Mouse (Mus musculus) bone marrow, adult 2 months (tissue): ENCODE data around the gene Sgms1. TPM values are rescaled to one million over a fixed set of nuclear protein-coding genes. Genes with fewer than 3 reads are reported as not detected.
"Not testable (repeated sequence)": the region's sequence is repeated elsewhere in the genome, so short reads cannot be mapped to it uniquely, and the experiment has no call there.

Experiments
- H3K27ac ChIP-seq: fragments of 200-500 bp; 2 replicates; pipeline ENCODE4 v1.5.1; 2012; ENCODE audit warnings: low read depth, mild to moderate bottlenecking, control low read depth, inconsistent platforms, low read length; ENCODE audit not compliant: control insufficient read depth, poor library complexity, insufficient read depth
- H3K4me1 ChIP-seq: fragments of 200-500 bp; 2 replicates; pipeline ENCODE4 v1.6.1; 2011; ENCODE audit warnings: low read length; ENCODE audit not compliant: control insufficient read depth, insufficient read depth
- H3K4me3 ChIP-seq: fragments of 200-500 bp; replicated peaks from 2 replicates; pipeline ENCODE3; 2011; ENCODE audit warnings: mild to moderate bottlenecking, low read depth, low read length, control low read depth; ENCODE audit not compliant: control insufficient read depth
- CTCF ChIP-seq: fragments of 200-500 bp; IDR thresholded peaks from 2 replicates; pipeline ENCODE4 v1.5.1; 2011; ENCODE audit warnings: low read length, control low read depth; ENCODE audit not compliant: control insufficient read depth, insufficient read depth
- POLR2A ChIP-seq: fragments of 200-500 bp; IDR thresholded peaks from 2 replicates; pipeline ENCODE4 v1.6.1; 2011; ENCODE audit warnings: low read depth, mild to moderate bottlenecking, control low read depth, low read length, borderline replicate concordance; ENCODE audit not compliant: control insufficient read depth
- WGBS: fragments of 180-500 bp; shearing (Covaris S2); methylation state at CpG from one replicate; pipeline ENCODE4 v1.1.7; 2018; 5-methylcytosine and 5-hydroxymethylcytosine counted together
- polyA plus RNA-seq: library from polyadenylated mRNA; stranded (reverse); fragments of >200 nt; gene quantifications from 2 replicates; pipeline ENCODE4 v1.2.4, GENCODE M21; 2011; ENCODE audit warnings: low replicate concordance; ENCODE audit not compliant: missing spikeins, insufficient read depth, insufficient read length

The Sgms1 gene
- polyA plus RNA-seq, 1 experiment: 19.7 TPM

- WGBS: 97% methylated on average over 1 of the region's 1 CpGs
- Histone ChIP-seq H3K4me1 (no peaks in the 10 kb centered on the region; the same call in 1 of the 2 replicates), H3K27ac (no peak overlapping the region), H3K4me3 (no peak overlapping the region)
- TF ChIP-seq CTCF (no peak), POLR2A (no peak)
These were observed 230.3 kb downstream of the Sgms1 start for GRCm38 (mm10) chr19:32159168-32159567.

- WGBS: 57% methylated on average over 6 of the region's 6 CpGs
- TF ChIP-seq CTCF (no peak), POLR2A (no peak)
- H3K27ac ChIP-seq: no peak overlapping the region
These were observed 232.5 kb downstream of the Sgms1 start for GRCm38 (mm10) chr19:32157045-32157444.

GRCm38 (mm10) chr19:32152529-32152928, 237.0 kb downstream of the Sgms1 start:
- no peak overlapping the region for H3K27ac ChIP-seq
- no peak overlapping the region for H3K4me3 ChIP-seq
- WGBS: 71% methylated on average over 6 of the region's 6 CpGs
- no peaks in the 10 kb centered on the region for H3K4me1 ChIP-seq
- TF ChIP-seq POLR2A (no peak), CTCF (no peak)

More at GRCm38 (mm10) chr19:32157045-32157444, 232.5 kb downstream of the Sgms1 start:
- no peak overlapping the region for H3K4me3 ChIP-seq
- no peaks in the 10 kb centered on the region for H3K4me1 ChIP-seq

GRCm38 (mm10) chr19:32148710-32149109, 240.8 kb downstream of the Sgms1 start:
- TF ChIP-seq CTCF: no peak
- Histone ChIP-seq H3K4me1 (no peaks in the 10 kb centered on the region), H3K4me3 (no peak overlapping the region), H3K27ac (no peak overlapping the region)
- 40% methylated on average over 5 of the region's 5 CpGs for WGBS

GRCm38 (mm10) chr19:32142383-32142782, 247.1 kb downstream of the Sgms1 start:
- no peak for TF ChIP-seq CTCF
- no peak for TF ChIP-seq POLR2A
- no peak overlapping the region for H3K4me3 ChIP-seq
- no peak overlapping the region for H3K27ac ChIP-seq
- H3K4me1 ChIP-seq: peaks cover 3% of the 10 kb centered on the region
- WGBS: 92% methylated on average over 6 of the region's 6 CpGs

GRCm38 (mm10) chr19:32138361-32139088, 251.0 kb downstream of the Sgms1 start:
- Histone ChIP-seq H3K27ac (no peak overlapping the region), H3K4me3 (no peak overlapping the region), H3K4me1 (peaks cover 3% of the 10 kb centered on the region)
- 21% methylated on average over 14 of the region's 14 CpGs for WGBS
- TF ChIP-seq POLR2A (no peak), CTCF (no peak)

GRCm38 (mm10) chr19:32137904-32138303, 251.6 kb downstream of the Sgms1 start:
- WGBS: 67% methylated on average over 5 of the region's 5 CpGs
- TF ChIP-seq POLR2A (no peak), CTCF (no peak)
- Histone ChIP-seq H3K4me3 (no peak overlapping the region), H3K27ac (no peak overlapping the region), H3K4me1 (peaks cover 3% of the 10 kb centered on the region)

GRCm38 (mm10) chr19:32136888-32137625, 252.5 kb downstream of the Sgms1 start:
- 72% methylated on average over 4 of the region's 4 CpGs for WGBS
- H3K4me1 ChIP-seq: peaks cover 3% of the 10 kb centered on the region
- TF ChIP-seq CTCF (no peak), POLR2A (no peak)

GRCm38 (mm10) chr19:32131707-32132488, 257.6 kb downstream of the Sgms1 start:
- H3K4me3 ChIP-seq, H3K4me1 ChIP-seq, H3K27ac ChIP-seq: not testable (repeated sequence)
- 90% methylated on average over 16 of the region's 17 CpGs for WGBS

More at GRCm38 (mm10) chr19:32136888-32137625, 252.5 kb downstream of the Sgms1 start:
- Histone ChIP-seq H3K27ac (no peak overlapping the region), H3K4me3 (no peak overlapping the region)
